Mouse (Mus musculus) midbrain, embryonic 14.5 days (tissue): ENCODE measurements around the gene Siah1a. TPM values are rescaled to one million over a fixed set of nuclear protein-coding genes. Genes with fewer than 3 reads are reported as not detected.
A peak's percentile ranks its signal among the peaks of the same experiment; 100 is the strongest.

ENCODE experiments used
- ATAC-seq: fragments of 200-750 bp; cut with Nextera tagmentation; 2 replicates; pipeline ENCODE4 v1.8.0; 2017; ENCODE audit warnings: moderate number of reproducible peaks, moderate library complexity; ENCODE audit not compliant: low FRiP score, low TSS enrichment
- DNase-seq: peaks from one replicate; pipeline ENCODE4 v3.0.0-alpha.2; 2015
- H3K27ac ChIP-seq: fragments of 300-500 bp; sonication (generic); replicated peaks from 2 replicates; pipeline ENCODE4 v1.5.1; 2014; ENCODE audit warnings: mild to moderate bottlenecking, low read depth, low read length, moderate library complexity
- H3K27me3 ChIP-seq: fragments of 300-500 bp; sonication (generic); 2 replicates; pipeline ENCODE4 v1.6.1; 2014; ENCODE audit warnings: low read length, control low read depth, mixed read lengths; ENCODE audit not compliant: control insufficient read depth, insufficient read depth
- H3K36me3 ChIP-seq: fragments of 300-500 bp; sonication (generic); 2 replicates; pipeline ENCODE4 v1.6.1; 2014; ENCODE audit warnings: low read length, control low read depth; ENCODE audit not compliant: control insufficient read depth, insufficient read depth
- H3K4me1 ChIP-seq: fragments of 300-500 bp; sonication (generic); 2 replicates; pipeline ENCODE4 v1.6.1; 2014; ENCODE audit warnings: mild to moderate bottlenecking, antibody characterized with exemption, low read length, control low read depth; ENCODE audit not compliant: control insufficient read depth, insufficient read depth
- H3K4me2 ChIP-seq: fragments of 300-500 bp; sonication (generic); 2 replicates; pipeline ENCODE4 v1.6.1; 2014; ENCODE audit warnings: mild to moderate bottlenecking, low read length, moderate library complexity
- H3K4me3 ChIP-seq: fragments of 300-500 bp; sonication (generic); replicated peaks from 2 replicates; pipeline ENCODE4 v1.5.1; 2014; ENCODE audit warnings: low read depth, low read length
- H3K9ac ChIP-seq: fragments of 300-500 bp; sonication (generic); replicated peaks from 2 replicates; pipeline ENCODE4 v1.6.1; 2014; ENCODE audit warnings: mild to moderate bottlenecking, low read length, moderate library complexity
- H3K9me3 ChIP-seq: fragments of 300-500 bp; sonication (generic); 2 replicates; pipeline ENCODE4 v1.6.1; 2016; ENCODE audit warnings: low read length, control low read depth, mixed read lengths; ENCODE audit not compliant: control insufficient read depth
- WGBS: fragments of 180-500 bp; shearing (Covaris S2); extraction: QIAGEN DNeasy Blood & Tissue Kit; methylation state at CpG from one replicate; pipeline ENCODE4 v1.1.7; 2014; 5-methylcytosine and 5-hydroxymethylcytosine counted together
- polyA plus RNA-seq: library from polyadenylated mRNA; unstranded; fragments of >200 nt; fragmentation: Nextera tagmentation; extraction: Ambion mirVana; gene quantifications from 2 replicates; pipeline ENCODE4 v1.2.1, GENCODE M21; 2014

Gene Siah1a
- polyA plus RNA-seq, 1 experiment from 2014 or later, result 107 TPM

GRCm38 (mm10) chr8:86720756-86721459 is 24.8 kb downstream of the Siah1a start:
- no peaks in the 10 kb centered on the region for H3K27me3 ChIP-seq
- no peak for DNase-seq
- ATAC-seq, result no peak
- H3K4me1 ChIP-seq, result no peaks in the 10 kb centered on the region
- H3K9me3 ChIP-seq, result no peaks in the 10 kb centered on the region
- H3K36me3 ChIP-seq, result peaks cover 44% of the 10 kb centered on the region
- WGBS, result 93% methylated on average over 6 of the region's 6 CpGs
- no peak overlapping the region for H3K4me3 ChIP-seq
- no peak overlapping the region for H3K27ac ChIP-seq
- no peak overlapping the region for H3K9ac ChIP-seq
- no peak overlapping the region for H3K4me2 ChIP-seq

- no peaks in the 10 kb centered on the region for H3K9me3 ChIP-seq
- 94% methylated on average over 1 of the region's 1 CpGs for WGBS
These were observed 26.4 kb downstream of the Siah1a start for GRCm38 (mm10) chr8:86719368-86719767.

DNA sequence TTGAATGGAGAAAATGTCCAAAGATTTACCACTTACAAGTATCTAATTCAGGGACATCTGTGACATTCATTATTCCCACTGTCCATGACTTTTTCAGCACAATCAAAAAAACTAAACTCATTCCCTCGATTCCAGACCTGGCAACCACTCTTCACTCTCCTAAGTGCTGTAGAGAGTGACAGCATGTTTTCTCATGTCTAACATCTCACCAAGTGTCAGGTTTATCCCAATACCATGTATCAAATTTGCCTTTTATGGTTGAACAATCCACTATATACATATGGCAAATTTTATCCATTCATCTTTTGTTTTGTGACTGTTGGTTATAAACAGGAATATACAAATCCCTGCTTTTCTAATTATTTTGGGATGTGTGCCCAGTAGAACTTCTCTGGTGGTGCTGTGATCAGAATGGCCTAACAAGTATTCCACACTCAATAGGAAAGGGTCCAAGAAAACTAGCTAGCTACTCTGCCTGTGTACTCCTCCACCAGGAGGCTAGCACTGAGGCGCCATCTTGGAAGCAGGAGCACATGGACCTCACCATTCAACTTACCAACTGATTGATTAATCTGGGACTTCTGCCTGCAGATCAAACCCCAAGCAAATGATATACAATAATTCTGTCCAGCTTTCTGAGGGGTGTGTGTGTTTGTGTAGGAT is 27.3 kb downstream of the Siah1a start:
- H3K27ac ChIP-seq, result no peak overlapping the region
- no peaks in the 10 kb centered on the region for H3K9me3 ChIP-seq
- H3K36me3 ChIP-seq, result peaks cover 48% of the 10 kb centered on the region
- no peaks in the 10 kb centered on the region for H3K27me3 ChIP-seq
- WGBS, result 92% methylated on average over 2 of the region's 2 CpGs
- H3K4me2 ChIP-seq, result no peak overlapping the region
- H3K4me1 ChIP-seq, result no peaks in the 10 kb centered on the region
- DNase-seq (no peak), ATAC-seq (no peak)
- H3K9ac ChIP-seq, result no peak overlapping the region
- H3K4me3 ChIP-seq, result no peak overlapping the region

More at GRCm38 (mm10) chr8:86719368-86719767, 26.4 kb downstream of the Siah1a start:
- Histone ChIP-seq H3K36me3 (peaks cover 48% of the 10 kb centered on the region), H3K4me1 (no peaks in the 10 kb centered on the region), H3K27me3 (no peaks in the 10 kb centered on the region), H3K4me3 (no peak overlapping the region), H3K27ac (no peak overlapping the region), H3K4me2 (no peak overlapping the region), H3K9ac (no peak overlapping the region)
- DNase-seq, result no peak
- ATAC-seq, result no peak

DNA sequence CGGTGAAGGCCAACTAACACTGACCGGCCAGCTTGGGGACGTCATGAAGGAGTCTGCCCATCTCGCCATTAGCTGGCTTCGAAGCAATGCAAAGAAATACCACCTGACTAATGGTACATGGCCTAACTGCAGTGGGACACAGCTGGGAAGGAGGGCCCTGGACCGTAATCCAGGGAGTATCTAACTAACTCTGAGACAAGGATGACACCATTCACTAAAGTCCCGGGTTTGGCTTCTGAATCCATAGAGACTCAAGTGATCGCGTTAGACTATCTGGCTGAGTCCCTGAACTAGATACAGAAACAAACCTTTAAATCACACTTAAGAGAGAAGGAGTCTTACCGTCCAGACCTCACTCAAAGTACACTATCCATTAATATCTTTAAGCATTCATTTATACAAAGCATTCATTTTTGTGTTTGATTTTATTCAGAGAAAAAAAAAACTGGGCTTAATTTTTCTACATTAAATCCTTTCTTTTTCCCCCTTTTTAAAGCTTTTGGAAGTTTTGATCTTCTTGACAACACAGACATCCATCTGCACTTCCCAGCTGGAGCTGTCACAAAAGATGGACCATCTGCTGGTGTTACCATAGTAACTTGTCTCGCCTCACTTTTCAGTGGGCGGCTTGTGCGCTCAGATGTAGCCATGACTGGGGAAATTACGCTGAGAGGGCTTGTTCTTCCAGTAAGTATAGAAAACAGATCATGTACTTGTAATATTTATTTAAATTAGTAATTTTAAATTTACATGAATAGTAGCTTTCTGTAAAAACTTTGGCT is 32.1 kb downstream of the Siah1a start:
- Histone ChIP-seq H3K9ac (no peak overlapping the region), H3K4me2 (no peak overlapping the region), H3K27me3 (no peaks in the 10 kb centered on the region), H3K9me3 (no peaks in the 10 kb centered on the region), H3K4me1 (peaks cover 4% of the 10 kb centered on the region), H3K36me3 (peaks cover 28% of the 10 kb centered on the region), H3K27ac (peak overlapping the region; percentile 63), H3K4me3 (no peak overlapping the region)
- WGBS, result 44% methylated on average over 14 of the region's 14 CpGs
- DNase-seq (peak; percentile 80), ATAC-seq (no peak)

DNA sequence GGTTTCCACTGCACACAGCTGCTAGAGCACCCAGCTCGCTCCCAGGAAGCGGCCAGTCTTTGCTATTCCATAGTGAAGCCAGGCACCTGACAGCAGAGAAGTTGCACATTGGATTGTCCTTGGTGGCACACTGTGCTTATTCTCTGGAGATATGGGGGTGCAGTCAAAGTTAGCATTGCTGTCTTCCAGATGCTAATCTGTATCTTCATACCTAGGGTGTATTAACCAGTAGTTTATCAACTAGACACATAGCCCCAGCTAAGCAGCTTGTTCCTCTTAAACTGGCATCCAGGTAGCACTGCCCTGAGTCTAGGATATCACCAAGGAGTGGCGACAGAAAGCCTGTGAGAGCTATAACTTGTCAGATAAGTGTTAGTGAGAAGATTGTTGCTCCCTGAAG is 33.1 kb downstream of the Siah1a start:
- WGBS, result 97% methylated on average over 3 of the region's 3 CpGs
- Histone ChIP-seq H3K9me3 (no peaks in the 10 kb centered on the region), H3K4me3 (no peak overlapping the region), H3K9ac (no peak overlapping the region), H3K27ac (no peak overlapping the region), H3K36me3 (peaks cover 21% of the 10 kb centered on the region), H3K4me1 (peaks cover 4% of the 10 kb centered on the region), H3K27me3 (no peaks in the 10 kb centered on the region), H3K4me2 (no peak overlapping the region)
- DNase-seq (no peak), ATAC-seq (no peak)

DNA sequence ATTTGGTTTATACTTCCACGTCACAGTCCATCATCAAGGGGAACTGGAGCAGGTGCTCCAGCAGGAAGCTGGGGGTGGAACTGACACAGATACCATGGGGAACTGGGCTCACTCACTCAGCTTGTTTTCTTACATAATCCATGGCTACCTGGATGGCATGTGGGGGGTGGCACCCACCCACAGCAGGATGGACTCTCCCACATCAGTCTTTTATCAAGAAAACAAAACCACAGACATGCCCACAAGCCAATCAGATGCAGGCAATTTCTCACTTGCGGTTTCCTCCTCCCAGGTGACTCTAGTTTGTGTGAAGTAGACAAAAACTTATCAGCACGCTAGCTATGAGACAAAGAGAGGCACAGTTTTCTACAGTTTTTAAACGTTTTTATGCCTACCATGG is 37.9 kb downstream of the Siah1a start:
- Histone ChIP-seq H3K9me3 (no peaks in the 10 kb centered on the region), H3K9ac (no peak overlapping the region), H3K4me3 (no peak overlapping the region), H3K4me1 (no peaks in the 10 kb centered on the region; the same call in 1 of the 2 replicates), H3K27me3 (no peaks in the 10 kb centered on the region), H3K36me3 (peaks cover 17% of the 10 kb centered on the region), H3K27ac (no peak overlapping the region), H3K4me2 (no peak overlapping the region)
- WGBS, result 75% methylated on average over 4 of the region's 4 CpGs
- no peak for DNase-seq
- no peak for ATAC-seq

GRCm38 (mm10) chr8:86706756-86707155 is 39.0 kb downstream of the Siah1a start:
- ATAC-seq (no peak), DNase-seq (no peak)
- H3K9me3 ChIP-seq, result no peaks in the 10 kb centered on the region
- H3K4me3 ChIP-seq, result no peak overlapping the region
- H3K9ac ChIP-seq, result no peak overlapping the region
- H3K36me3 ChIP-seq, result peaks cover 17% of the 10 kb centered on the region
- no peak overlapping the region for H3K4me2 ChIP-seq
- no peaks in the 10 kb centered on the region for H3K4me1 ChIP-seq
- no peaks in the 10 kb centered on the region for H3K27me3 ChIP-seq
- H3K27ac ChIP-seq, result no peak overlapping the region
- 80% methylated on average over 5 of the region's 5 CpGs for WGBS

GRCm38 (mm10) chr8:86705317-86705716 is 40.4 kb downstream of the Siah1a start:
- 90% methylated on average over 3 of the region's 3 CpGs for WGBS
- Histone ChIP-seq H3K4me2 (no peak overlapping the region), H3K27me3 (no peaks in the 10 kb centered on the region), H3K9me3 (no peaks in the 10 kb centered on the region), H3K36me3 (peaks cover 13% of the 10 kb centered on the region), H3K4me3 (no peak overlapping the region), H3K27ac (no peak overlapping the region), H3K4me1 (no peaks in the 10 kb centered on the region), H3K9ac (no peak overlapping the region)
- DNase-seq, result no peak
- no peak for ATAC-seq
